Mouse (Mus musculus) frontal cortex, postnatal 14 days (tissue): ENCODE measurements around the gene Sbf1.

Experiments
- DNase-seq, 2 experiments: peaks; one replicate each; pipeline ENCODE4 v3.0.0; 2022; ENCODE audit warnings: low spot score in 2 of 2

Sbf1 gene

GRCm38 (mm10) chr15:89284094-89284493 is 31.0 kb downstream of the Sbf1 start:
- DNase-seq = no peak

DNA sequence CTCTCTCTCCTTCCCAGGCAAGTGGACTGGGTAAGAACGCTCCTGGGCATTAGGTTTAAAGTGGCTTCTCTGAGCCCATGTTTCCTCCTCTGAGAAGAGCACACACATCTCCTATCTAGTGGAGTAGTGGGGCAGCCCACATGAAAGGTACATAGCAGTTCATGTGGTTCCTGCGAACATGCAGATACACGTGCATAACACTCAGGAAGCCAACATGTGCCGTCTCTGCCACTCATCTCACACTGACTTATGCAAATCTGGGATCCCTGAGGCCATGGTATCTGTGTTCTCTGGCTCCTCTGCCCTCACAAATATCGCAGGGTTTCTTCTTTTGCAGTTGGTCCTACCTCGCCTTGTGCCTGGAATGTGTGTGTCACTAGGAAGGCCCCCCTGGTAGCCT is 32.6 kb downstream of the Sbf1 start:
- DNase-seq = no peak

DNA sequence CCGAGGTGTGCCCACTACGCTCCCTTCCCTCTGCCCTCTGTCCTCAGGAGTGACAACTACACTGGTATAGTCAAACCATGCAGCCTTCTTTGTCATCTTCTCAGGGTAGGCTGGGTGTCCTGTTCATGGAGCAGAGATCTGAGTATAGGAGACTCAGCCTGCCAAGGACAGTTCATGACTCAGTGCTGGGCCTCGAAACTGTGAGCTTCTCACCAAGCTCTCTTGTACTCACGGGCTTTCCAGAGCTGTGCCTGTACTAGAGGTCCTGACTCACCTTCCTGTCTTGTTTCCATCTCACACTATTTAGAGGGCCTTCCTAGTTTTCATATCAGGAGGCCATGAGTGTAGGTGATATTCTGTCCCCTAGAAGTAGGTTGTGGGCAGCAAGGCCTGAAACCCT is 37.7 kb downstream of the Sbf1 start:
- DNase-seq = no peak

DNA sequence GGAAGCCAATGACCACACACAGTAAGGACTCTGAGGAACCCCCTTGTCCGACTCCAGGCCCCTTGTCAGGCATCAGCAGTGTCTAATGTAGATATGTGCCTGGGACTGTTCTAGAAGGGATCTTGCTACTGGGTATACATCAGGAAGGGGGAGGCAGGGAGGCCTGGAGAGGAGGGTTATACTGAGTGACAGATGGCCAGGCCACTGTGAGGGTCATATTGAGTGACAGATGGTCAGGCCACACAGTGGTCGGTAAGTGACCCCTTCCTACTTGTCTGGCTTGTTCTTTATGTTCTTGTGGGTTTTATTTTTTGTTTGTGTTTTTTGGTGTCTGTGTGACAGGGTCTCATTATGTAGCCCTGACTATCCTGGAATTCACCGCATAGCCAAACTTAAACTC is 39.6 kb downstream of the Sbf1 start:
- DNase-seq = no peak

DNA sequence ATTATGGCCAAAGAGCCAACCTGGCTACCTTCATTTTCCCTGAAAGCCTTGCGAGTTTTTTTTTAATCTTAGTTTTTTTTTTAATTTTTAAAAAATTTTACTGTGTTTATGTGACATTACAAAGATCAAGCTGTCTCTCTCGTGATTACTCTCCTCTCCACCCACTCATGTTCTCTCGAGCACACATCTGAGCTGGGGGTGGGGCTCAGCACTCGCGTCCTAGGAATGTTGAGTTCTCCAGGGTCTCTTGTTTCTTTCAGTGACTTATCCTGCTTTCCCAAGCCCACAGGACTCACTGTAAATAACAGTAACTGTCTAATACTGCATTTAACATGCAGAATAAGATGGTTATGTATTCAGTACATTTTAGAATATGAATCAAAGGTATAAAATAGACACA is 50.6 kb downstream of the Sbf1 start:
- DNase-seq = no peak

GRCm38 (mm10) chr15:89258997-89259396 is 56.1 kb downstream of the Sbf1 start:
- DNase-seq = no peak

- no peak for DNase-seq
Observed at GRCm38 (mm10) chr15:89255330-89255729, 59.8 kb downstream of the Sbf1 start.

GRCm38 (mm10) chr15:89249063-89249462 is 66.0 kb downstream of the Sbf1 start:
- no peak for DNase-seq

DNA sequence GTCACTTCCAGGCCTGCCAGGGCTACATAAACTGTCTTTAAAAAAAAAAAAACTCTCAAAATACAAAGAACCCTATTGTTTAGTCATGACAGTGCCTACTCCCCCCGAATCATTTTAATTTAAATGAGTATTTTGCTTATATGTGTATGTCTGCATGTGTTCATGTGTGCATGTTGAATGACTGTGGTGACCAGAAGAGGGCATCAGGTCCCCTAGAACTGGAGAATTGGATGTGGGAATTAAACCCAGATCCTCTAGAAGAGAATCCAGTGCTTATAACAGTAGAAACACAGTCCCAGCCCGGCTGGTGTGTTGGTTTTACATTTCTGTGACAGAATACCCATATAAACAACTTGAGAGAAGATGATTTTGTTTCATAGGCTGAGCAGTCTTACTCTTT is 74.1 kb downstream of the Sbf1 start:
- DNase-seq = no peak

DNA sequence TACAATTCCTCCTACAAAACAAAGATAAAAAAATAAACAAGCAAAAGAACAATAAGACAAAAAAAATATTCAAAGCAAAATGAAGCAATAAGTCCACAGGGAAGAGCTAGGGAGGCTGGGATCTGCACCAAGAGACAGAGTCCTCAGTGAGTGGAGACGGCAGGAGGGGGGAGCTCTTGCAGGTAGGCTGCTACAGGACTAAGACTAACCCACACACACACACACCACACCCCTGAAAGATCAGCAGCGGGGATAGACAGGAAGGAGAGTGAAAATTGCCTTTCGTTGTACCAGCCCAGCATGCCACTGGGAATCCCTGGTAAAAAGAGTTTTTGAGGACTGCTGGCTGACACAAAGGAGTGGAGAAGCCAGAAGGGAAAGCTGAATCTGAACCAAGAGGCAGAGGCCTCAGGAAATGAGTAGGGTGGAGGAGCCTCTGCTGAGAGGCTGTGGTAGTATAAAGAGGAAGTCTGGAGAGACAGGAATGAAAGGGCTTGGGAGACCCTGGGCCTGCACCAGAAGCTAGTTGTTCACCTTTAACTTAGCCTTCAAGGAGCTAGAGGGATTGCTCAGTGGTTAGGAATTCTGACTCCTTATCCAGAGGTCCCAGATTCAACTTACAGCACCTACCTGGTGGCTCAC is 75.2 kb downstream of the Sbf1 start:
- DNase-seq = no peak
